Mouse (Mus musculus): ENCODE results near the gene Itk. TPM values are rescaled to one million over a fixed set of nuclear protein-coding genes. Genes with fewer than 3 reads are reported as not detected.

The Itk gene
- polyA plus RNA-seq, 1 experiment from 2014 or later, result 0.03 TPM

DNA sequence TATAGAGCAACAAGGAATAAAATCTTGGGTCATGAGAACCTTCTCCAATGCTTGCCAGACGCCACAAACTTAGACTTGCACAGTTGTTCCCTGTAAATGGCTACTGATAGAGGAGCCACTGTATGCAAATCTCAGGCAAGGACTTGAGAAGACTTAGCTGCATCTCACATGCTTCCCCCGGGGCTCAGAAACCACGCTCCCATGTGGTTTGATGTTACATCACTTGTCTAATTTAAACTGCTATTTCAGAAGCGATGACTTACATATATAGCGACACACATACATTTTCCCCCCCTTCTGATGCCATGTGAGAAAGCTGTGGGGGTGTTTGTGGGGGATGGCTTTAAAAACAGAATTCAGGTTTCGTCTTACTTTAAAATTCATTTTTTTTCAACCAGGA lies 75.5 kb downstream of the Itk start:
- TF ChIP-seq CTCF (IDR thresholded peaks at IDR 0.05), result no peak
- DNase-seq (ENCODE audit: low read depth, low spot score) (no peak), ATAC-seq (no peak)
- CTCF ChIA-PET, result no interaction called here
- H3K27me3 ChIP-seq, result peaks cover 23% of the 10 kb centered on the region
- in situ Hi-C loops (cut with MboI; ENCODE audit: low pct_unique_long_range_greater_than_20kb), result no loop called here
- POLR2A ChIA-PET, result no interaction called here

DNA sequence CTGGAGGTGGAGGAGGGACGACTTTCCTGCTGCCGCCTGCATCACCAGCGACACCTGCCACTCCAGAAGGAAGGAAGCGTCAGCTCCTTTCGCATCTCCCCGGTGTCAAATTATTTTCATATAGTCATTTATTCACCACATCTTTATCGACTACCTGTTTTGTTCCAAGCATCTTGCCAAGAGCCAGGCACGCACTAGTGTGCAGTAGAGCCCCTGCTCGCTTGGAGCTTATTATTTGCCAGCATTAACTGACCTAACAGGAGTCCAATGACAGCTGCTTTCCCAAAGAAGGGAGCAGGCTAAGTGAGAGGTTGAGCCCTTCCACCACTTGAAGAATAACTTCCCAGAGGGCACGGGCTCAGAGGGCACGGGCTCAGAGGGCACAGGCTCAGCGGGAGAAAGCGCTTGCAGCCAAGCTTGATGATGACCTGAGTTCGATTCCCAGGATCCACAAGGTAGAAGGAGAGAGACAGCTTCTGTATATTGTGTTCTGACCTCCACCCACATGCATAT lies 76.7 kb downstream of the Itk start, which contains the start of gene Cyfip2:
Gene Cyfip2 (minus strand): TSS at position 337 of the 513 bp plus-strand sequence.
- H3K27me3 ChIP-seq, result peaks cover 20% of the 10 kb centered on the region
- no peak for TF ChIP-seq CTCF (IDR thresholded peaks at IDR 0.05)
- CTCF ChIA-PET, result interaction anchor here (1.2 kb wide), 1 partner anchor 37 kb away, joined by 3 read pairs; no protein-coding TSS in a partner anchor
- in situ Hi-C loops (cut with MboI; ENCODE audit: low pct_unique_long_range_greater_than_20kb), result no loop called here
- DNase-seq (ENCODE audit: low read depth, low spot score) (no peak), ATAC-seq (peak; percentile 48)
- POLR2A ChIA-PET, result no interaction called here

DNA sequence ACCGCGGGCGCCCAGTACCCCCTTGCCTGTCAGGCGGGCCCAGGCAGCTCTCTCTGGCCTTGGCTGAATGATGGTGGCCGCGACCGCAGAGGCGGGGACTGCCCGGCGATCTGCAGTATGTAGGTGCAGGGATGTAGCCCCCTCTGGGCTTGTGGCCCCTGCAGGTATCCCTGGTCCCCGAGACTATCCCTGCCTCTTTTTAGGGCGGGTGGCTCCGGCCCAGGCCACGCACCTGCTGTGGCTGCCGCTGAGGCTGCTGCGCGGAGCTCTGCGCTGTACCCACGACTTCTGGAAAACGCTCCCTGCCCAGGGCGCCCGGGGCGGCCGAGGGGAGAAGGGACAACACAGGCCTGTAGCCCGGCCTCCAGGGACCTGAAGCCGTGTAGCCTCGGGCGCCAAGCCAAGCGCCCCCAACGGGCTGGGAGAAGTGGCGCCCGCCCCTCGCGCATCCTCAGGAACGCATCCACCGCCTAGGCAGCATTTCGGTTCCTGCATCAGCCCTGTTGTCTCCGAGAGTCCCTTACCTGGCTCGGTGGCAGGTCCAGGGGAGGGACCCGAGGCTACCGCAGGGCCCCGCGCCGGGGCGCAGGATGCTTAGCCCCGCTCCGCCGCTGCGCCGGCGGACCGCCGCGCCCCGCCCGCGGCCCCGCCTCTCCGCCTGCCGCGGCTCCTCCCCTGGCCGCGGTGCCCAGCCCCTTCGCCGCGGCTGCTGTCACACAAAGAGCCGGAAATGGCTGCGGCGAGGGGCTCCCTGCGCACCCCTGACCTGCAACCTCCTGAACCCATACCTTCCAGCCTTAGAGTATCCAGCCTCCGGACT lies 77.4 kb downstream of the Itk start:
- in situ Hi-C loops (cut with MboI; ENCODE audit: low pct_unique_long_range_greater_than_20kb), result no loop called here
- ChIA-PET POLR2A (interaction anchor here (0.8 kb wide), 1 partner anchor 13 kb away, joined by 3 read pairs; no protein-coding TSS in a partner anchor), CTCF (interaction anchor here (0.8 to 1.2 kb wide), 2 partner anchors 23 to 37 kb away, joined by 3 read pairs; no protein-coding TSS in a partner anchor)
- H3K27me3 ChIP-seq, result peaks cover 19% of the 10 kb centered on the region
- ATAC-seq (peak; percentile 97), DNase-seq (ENCODE audit: low read depth, low spot score) (no peak)
- no peak for TF ChIP-seq CTCF (IDR thresholded peaks at IDR 0.05)

DNA sequence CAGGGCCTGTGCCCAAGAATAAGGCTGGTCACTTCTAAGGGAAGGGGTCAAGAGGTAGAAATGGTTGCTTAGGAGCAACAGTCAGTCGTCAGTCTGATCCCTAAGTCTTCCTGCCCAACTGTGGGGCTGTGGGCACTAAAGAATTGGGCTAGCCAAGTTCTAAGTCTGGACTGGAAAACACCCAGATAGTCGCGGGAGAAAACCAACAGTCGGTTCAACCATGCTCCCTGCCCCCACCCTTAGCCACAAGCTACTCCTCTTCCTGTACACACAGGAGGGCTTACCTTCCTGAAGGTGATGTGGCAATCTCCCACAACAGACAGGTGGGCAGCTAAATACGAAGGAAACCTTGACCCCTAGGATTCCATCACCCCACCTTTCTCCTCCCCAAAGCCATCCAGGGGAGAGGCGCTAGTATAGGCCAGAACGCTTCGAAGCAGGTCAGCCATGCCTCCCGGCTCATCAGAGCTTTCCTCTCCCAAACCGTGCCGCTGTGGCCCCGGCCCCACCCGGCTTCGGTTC lies 78.1 kb downstream of the Itk start:
- peaks cover 15% of the 10 kb centered on the region for H3K27me3 ChIP-seq
- CTCF ChIA-PET, result interaction anchor here (0.8 to 1.2 kb wide), 2 partner anchors 22 to 36 kb away, joined by 3 read pairs; no protein-coding TSS in a partner anchor
- no peak for TF ChIP-seq CTCF (IDR thresholded peaks at IDR 0.05)
- POLR2A ChIA-PET, result interaction anchor here (0.7 to 0.8 kb wide), 2 partner anchors 12 to 30 kb away, joined by 3 read pairs; no protein-coding TSS in a partner anchor
- ATAC-seq (no peak), DNase-seq (ENCODE audit: low read depth, low spot score) (no peak)
- in situ Hi-C loops (cut with MboI; ENCODE audit: low pct_unique_long_range_greater_than_20kb), result no loop called here

DNA sequence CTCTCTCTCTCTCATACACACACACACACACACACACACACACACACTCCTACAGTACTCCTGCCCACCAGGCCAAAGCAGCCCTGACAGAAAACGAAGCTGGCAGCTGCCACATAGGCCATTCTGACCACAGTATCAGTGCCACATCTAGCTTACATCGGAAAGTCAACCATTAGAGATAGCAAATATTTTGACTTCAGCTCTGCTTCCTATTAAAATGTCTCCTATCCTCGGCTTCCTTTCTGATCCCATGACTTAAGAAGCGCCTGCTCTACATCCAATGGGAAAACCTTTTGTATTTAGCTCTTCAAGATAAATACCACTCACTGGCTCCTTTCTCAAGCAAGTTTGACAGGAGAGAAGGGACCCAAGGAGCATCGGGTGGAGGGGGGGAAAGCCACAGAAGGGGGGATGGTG lies 78.7 kb downstream of the Itk start:
- POLR2A ChIA-PET, result interaction anchor here (0.7 kb wide), 1 partner anchor 30 kb away, joined by 3 read pairs; no protein-coding TSS in a partner anchor
- H3K27me3 ChIP-seq, result peaks cover 11% of the 10 kb centered on the region
- CTCF ChIA-PET, result interaction anchor here (0.8 kb wide), 1 partner anchor 10 kb away, joined by 3 read pairs; no protein-coding TSS in a partner anchor
- in situ Hi-C loops (cut with MboI; ENCODE audit: low pct_unique_long_range_greater_than_20kb), result no loop called here
- DNase-seq (ENCODE audit: low read depth, low spot score) (no peak), ATAC-seq (no peak)
- no peak for TF ChIP-seq CTCF (IDR thresholded peaks at IDR 0.05)

DNA sequence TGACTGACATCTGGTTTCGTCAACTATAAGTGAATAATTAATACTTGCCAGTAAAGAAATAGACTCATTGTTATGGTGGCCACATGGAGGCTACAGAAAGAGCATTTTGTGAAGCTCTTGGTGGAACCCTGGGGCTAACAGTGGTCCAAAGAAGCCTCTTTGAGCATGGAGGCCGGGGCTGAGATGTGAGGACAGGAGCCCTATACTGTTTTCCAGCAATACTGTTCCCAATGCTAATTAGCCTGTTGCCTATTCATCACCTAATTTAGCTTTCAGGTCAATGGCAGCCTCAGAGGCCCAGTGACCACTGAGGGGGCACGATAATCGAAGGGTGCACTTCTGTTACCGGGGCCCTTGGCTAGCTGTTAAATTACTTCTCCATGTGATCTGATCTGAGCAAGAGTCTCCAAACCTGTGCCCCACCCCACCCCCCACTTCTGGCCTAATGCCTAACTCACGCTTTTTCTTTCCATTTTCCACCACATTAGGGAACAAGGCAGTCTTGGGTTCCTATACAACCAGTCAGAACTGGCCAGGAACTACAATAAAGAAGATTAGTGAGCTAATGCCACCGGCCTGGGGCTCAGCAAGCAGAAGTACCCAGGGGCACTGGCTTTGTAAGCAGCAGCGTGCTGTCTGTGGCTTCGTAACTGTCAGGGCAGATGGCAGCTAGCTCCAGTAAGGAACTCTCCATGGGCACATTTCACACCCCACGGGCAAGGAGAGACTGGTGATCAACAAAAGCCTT lies 79.3 kb downstream of the Itk start:
- peaks cover 5% of the 10 kb centered on the region for H3K27me3 ChIP-seq
- ChIA-PET CTCF (interaction anchor here (0.8 kb wide), 1 partner anchor 10 kb away, joined by 3 read pairs; no protein-coding TSS in a partner anchor), POLR2A (interaction anchor here (0.7 kb wide), 1 partner anchor 11 kb away, joined by 3 read pairs; no protein-coding TSS in a partner anchor)
- DNase-seq (ENCODE audit: low read depth, low spot score), result no peak
- in situ Hi-C loops (cut with MboI; ENCODE audit: low pct_unique_long_range_greater_than_20kb), result no loop called here
- no peak for ATAC-seq
- no peak for TF ChIP-seq CTCF (IDR thresholded peaks at IDR 0.05)

DNA sequence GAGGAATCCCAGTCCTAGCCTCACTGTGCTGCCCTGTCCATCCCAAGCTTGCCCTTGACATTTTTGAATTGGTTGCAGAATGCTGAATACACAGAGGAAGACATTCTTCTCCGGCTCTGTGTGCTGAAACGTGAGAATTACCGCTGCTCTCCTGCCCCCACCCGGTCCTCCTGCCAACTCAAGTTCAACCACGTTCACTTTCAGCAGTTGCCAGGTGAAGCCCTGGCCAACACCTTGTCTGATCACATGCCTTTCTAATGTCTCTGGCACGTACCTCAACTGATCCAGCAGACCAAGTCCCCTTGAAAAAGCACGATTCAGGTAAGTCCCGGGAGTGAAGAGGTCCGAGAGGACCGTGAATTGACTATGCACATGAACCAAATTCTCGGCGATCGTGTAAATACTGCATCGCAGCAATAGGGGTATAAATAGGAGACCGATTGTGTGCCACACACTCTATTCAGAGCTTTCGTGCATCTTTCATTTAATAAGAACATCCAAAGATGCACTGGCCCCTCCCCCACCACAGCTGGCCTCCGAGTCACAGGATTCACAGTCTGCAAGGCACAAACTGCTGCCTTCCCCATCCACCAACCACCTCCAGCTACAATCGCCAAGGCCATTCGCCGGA lies 80.1 kb downstream of the Itk start:
- DNase-seq (ENCODE audit: low read depth, low spot score) (no peak), ATAC-seq (no peak)
- ChIA-PET POLR2A (interaction anchor here (0.7 kb wide), 1 partner anchor 10 kb away, joined by 3 read pairs; no protein-coding TSS in a partner anchor), CTCF (no interaction called here)
- TF ChIP-seq CTCF (IDR thresholded peaks at IDR 0.05), result no peak
- H3K27me3 ChIP-seq, result no peaks in the 10 kb centered on the region
- in situ Hi-C loops (cut with MboI; ENCODE audit: low pct_unique_long_range_greater_than_20kb), result no loop called here

DNA sequence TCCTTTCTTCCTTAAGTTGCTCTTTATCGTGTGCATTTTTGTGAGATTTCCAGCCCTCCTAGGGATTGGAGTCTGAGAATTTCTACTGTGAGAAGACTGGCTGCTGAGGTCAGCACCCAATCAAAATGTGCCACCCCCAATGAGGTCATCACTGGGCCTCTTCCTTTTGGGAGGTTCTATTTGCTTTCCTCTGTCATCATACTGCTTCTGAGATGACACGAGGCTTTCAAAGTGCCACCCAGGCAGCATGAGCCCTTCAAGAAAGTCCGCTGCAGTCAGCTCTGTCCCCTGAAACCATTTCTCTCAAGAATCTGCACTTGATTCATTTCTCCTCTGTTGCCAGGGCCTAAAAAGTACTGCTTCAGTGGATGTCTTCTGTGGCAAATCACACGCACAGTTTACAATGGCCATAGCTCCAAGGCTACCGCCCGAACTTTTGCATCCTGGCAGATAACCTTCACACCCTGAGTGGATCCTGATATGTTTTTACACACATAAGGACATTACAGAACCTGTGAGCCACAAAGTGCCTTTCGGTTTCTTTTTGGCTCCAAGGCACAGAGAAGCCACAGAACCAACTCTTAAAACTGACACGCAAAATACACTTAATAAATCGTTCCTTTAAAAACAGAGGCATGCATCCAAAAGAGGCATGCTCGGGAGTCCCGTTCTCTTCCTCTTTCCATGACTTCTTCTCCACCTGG lies 80.9 kb downstream of the Itk start:
- ChIA-PET POLR2A (no interaction called here), CTCF (no interaction called here)
- DNase-seq (ENCODE audit: low read depth, low spot score), result no peak
- H3K27me3 ChIP-seq, result no peaks in the 10 kb centered on the region
- no peak for ATAC-seq
- TF ChIP-seq CTCF (IDR thresholded peaks at IDR 0.05), result no peak
- in situ Hi-C loops (cut with MboI; ENCODE audit: low pct_unique_long_range_greater_than_20kb), result no loop called here

DNA sequence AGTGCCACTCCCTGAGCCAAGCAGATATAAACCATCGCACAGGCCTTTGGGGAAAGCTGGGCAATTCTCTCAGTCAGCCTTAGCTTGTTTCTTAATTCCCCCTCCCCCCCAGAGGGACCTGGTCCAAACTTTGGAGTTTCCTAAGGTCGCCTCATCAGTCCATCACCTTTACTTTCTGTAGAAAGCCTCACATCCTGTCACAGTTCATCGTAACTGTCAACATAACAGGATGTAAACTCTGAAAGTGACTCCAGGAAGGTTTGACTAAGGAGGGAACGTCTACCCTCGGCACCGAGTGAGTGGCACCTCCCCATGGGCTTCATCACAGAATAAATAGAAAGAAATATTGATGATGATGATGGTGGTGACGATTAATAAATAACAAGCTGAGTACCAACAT lies 81.5 kb downstream of the Itk start:
- H3K27me3 ChIP-seq, result no peaks in the 10 kb centered on the region
- in situ Hi-C loops (cut with MboI; ENCODE audit: low pct_unique_long_range_greater_than_20kb), result no loop called here
- ChIA-PET CTCF (no interaction called here), POLR2A (no interaction called here)
- ATAC-seq (no peak), DNase-seq (ENCODE audit: low read depth, low spot score) (no peak)
- TF ChIP-seq CTCF (IDR thresholded peaks at IDR 0.05), result no peak
